In genomic region chr9:15003676-15004297, GRCm38 (mm10) we compare ENCODE assay signal across 9 mouse cellular contexts. TPM values are rescaled to one million over a fixed set of nuclear protein-coding genes. Genes with fewer than 3 reads are reported as not detected.
DNase-seq lines count a peak whose midpoint lies in the region; ATAC-seq and TF ChIP-seq lines count a peak whose summit lies in the region.
"Had no signal": no experiment of that assay in that cellular context is flagged by ENCODE, and none has a peak within 500 bp of the region (broad histone marks: within the 10 kb centered on the region; RNA-seq: fewer than 3 reads in every experiment).

No protein-coding gene starts in this region.

- 51% methylated on average over 10 of the region's 10 CpGs for WGBS in forebrain, embryonic 10.5 days
- WGBS in forebrain, postnatal 0 days: 46% methylated on average over 10 of the region's 10 CpGs
- WGBS in embryonic facial prominence, embryonic 13.5 days: 29% methylated on average over 10 of the region's 10 CpGs
- 32% methylated on average over 10 of the region's 10 CpGs for WGBS in limb, embryonic 12.5 days

- H3K9me3 ChIP-seq in forebrain, embryonic 10.5 days: no peaks in the 10 kb centered on the region
- no peaks in the 10 kb centered on the region for H3K9me3 ChIP-seq in forebrain, postnatal 0 days (ENCODE audit: low read length)
- no peaks in the 10 kb centered on the region for H3K9me3 ChIP-seq in embryonic facial prominence, embryonic 13.5 days
- no peaks in the 10 kb centered on the region for H3K9me3 ChIP-seq in limb, embryonic 12.5 days

- TF ChIP-seq CTCF in forebrain, postnatal 0 days (IDR thresholded peaks at IDR 0.05; ENCODE audit: low read depth): no peak

- H3K9ac ChIP-seq in forebrain, postnatal 0 days: no peak overlapping the region
- H3K9ac ChIP-seq in embryonic facial prominence, embryonic 13.5 days: 0 out of 2 replicates have a peak overlapping the region, but pooled peaks have one; percentile 37
- H3K9ac ChIP-seq in limb, embryonic 12.5 days (replicated peaks): no peak overlapping the region

- H3K36me3 ChIP-seq in forebrain, embryonic 10.5 days (replicated peaks): peaks cover 59% of the 10 kb centered on the region
- H3K36me3 ChIP-seq in forebrain, postnatal 0 days (ENCODE audit: insufficient read depth): peaks cover 49% of the 10 kb centered on the region
- H3K36me3 ChIP-seq in embryonic facial prominence, embryonic 13.5 days: peaks cover 38% of the 10 kb centered on the region
- H3K36me3 ChIP-seq in limb, embryonic 12.5 days: peaks cover 44% of the 10 kb centered on the region

- peak overlapping the region; percentile 72 for H3K27ac ChIP-seq in forebrain, embryonic 10.5 days
- H3K27ac ChIP-seq in forebrain, postnatal 0 days (ENCODE audit: low read depth, low read length): no peak overlapping the region
- peak overlapping the region; percentile 41; the same call in 1 of the 2 replicates for H3K27ac ChIP-seq in embryonic facial prominence, embryonic 13.5 days
- 0 out of 2 replicates have a peak overlapping the region, but pooled peaks have one; percentile 50 for H3K27ac ChIP-seq in limb, embryonic 12.5 days

- no peak for ATAC-seq in forebrain, postnatal 0 days
- no peak for ATAC-seq in embryonic facial prominence, embryonic 13.5 days (ENCODE audit: insufficient number of reproducible peaks, insufficient read depth, low FRiP score, low TSS enrichment, low read depth)
- no peak for ATAC-seq in limb, embryonic 12.5 days (ENCODE audit: insufficient number of reproducible peaks, insufficient read depth, low FRiP score, low TSS enrichment, low read depth)

- no peak for DNase-seq in forebrain, embryonic 10.5 days (ENCODE audit: extremely low spot score, low spot score)
- DNase-seq in forebrain, postnatal 0 days: no peak
- peak; percentile 35 for DNase-seq in Muller cell, postnatal 12 days (ENCODE audit: inconsistent ontology term)
- no peak for DNase-seq in spleen, postnatal 14 days (ENCODE audit: low spot score in 2 of 2)
- no peak for DNase-seq in c-Kit-positive CD71-positive TER-119-positive erythroid progenitor cells, embryonic 14.5 days (ENCODE audit: low spot score)
- DNase-seq in left cerebral cortex, adult 9 months (ENCODE audit: low spot score in 2 of 2): no peak
- DNase-seq: gastrocnemius, postnatal 36 days had no signal

- H3K4me3 ChIP-seq in forebrain, embryonic 10.5 days: no peak overlapping the region
- no peak overlapping the region for H3K4me3 ChIP-seq in forebrain, postnatal 0 days (ENCODE audit: low read depth, low read length)
- no peak overlapping the region for H3K4me3 ChIP-seq in embryonic facial prominence, embryonic 13.5 days
- no peak overlapping the region for H3K4me3 ChIP-seq in limb, embryonic 12.5 days (replicated peaks)

- no peak overlapping the region for H3K4me2 ChIP-seq in forebrain, postnatal 0 days (ENCODE audit: low read depth)
- H3K4me2 ChIP-seq in embryonic facial prominence, embryonic 13.5 days: peak overlapping the region; percentile 18; the same call in 1 of the 2 replicates
- H3K4me2 ChIP-seq in limb, embryonic 12.5 days: no peak overlapping the region

- H3K27me3 ChIP-seq in forebrain, embryonic 10.5 days (ENCODE audit: poor library complexity, severe bottlenecking): no peaks in the 10 kb centered on the region
- H3K27me3 ChIP-seq in forebrain, postnatal 0 days (ENCODE audit: insufficient read depth, low read length): no peaks in the 10 kb centered on the region
- H3K27me3 ChIP-seq in embryonic facial prominence, embryonic 13.5 days: no peaks in the 10 kb centered on the region
- H3K27me3 ChIP-seq in limb, embryonic 12.5 days: no peaks in the 10 kb centered on the region

- H3K4me1 ChIP-seq in forebrain, embryonic 10.5 days: peaks cover 38% of the 10 kb centered on the region
- H3K4me1 ChIP-seq in forebrain, postnatal 0 days (ENCODE audit: insufficient read depth): 0 out of 2 replicates have a peak, but pooled peaks cover 4% of the 10 kb centered on the region
- peaks cover 21% of the 10 kb centered on the region for H3K4me1 ChIP-seq in embryonic facial prominence, embryonic 13.5 days
- peaks cover 15% of the 10 kb centered on the region for H3K4me1 ChIP-seq in limb, embryonic 12.5 days (replicated peaks)

RNA-seq across cellular contexts. Expression of gene Panx1, which starts 41.5 kb away (rescaled TPM):
- polyA plus RNA-seq in forebrain, embryonic 10.5 days (2016; fragmentation: Nextera tagmentation; extraction: Ambion mirVana): 68.8 and 69.9 TPM in 2 replicates
- 112 and 125 TPM in 2 replicates for total RNA-seq in forebrain, postnatal 0 days (2014; rRNA removed)
- polyA plus RNA-seq in forebrain, postnatal 0 days (2015; fragmentation: Nextera tagmentation; extraction: Ambion mirVana): 135 and 168 TPM in 2 replicates
- 49.5 and 52.7 TPM in 2 replicates for polyA plus RNA-seq in embryonic facial prominence, embryonic 13.5 days (2015; fragmentation: Nextera tagmentation; extraction: Ambion mirVana)
- 66.4 and 71.5 TPM in 2 replicates for polyA plus RNA-seq in limb, embryonic 12.5 days (2016; fragmentation: Nextera tagmentation; extraction: Ambion mirVana)
